Mouse (Mus musculus) ES-Bruce4 (cell line): Measurements from ENCODE around the gene Fibcd1.

Experiments used
- CTCF ChIP-seq: IDR thresholded peaks from one replicate; pipeline ENCODE4 v1.8.1; 2011; ENCODE audit warnings: low read depth, low read length
- EP300 ChIP-seq: IDR thresholded peaks from 2 replicates; pipeline ENCODE4 v1.6.1; 2011; ENCODE audit warnings: low read depth, low read length; ENCODE audit not compliant: insufficient read depth
- POLR2A ChIP-seq: IDR thresholded peaks from one replicate; pipeline ENCODE4 v1.8.1; 2011; ENCODE audit warnings: low read length; ENCODE audit not compliant: insufficient read depth

- TF ChIP-seq CTCF (no peak), POLR2A (no peak), EP300 (no peak)
Measured at GRCm38 (mm10) chr2:31808410-31809357, 37.1 kb downstream of the Fibcd1 start.
